Mouse (Mus musculus): Measurements from ENCODE around the gene Rptor.
A peak's percentile ranks its signal among the peaks of the same experiment; 100 is the strongest.

The Rptor gene

GRCm38 (mm10) chr11:119775076-119775760 lies 172.5 kb downstream of the Rptor start:
- no peak for DNase-seq (ENCODE audit: extremely low read depth, insufficient read length, low spot score)

GRCm38 (mm10) chr11:119777236-119777635 lies 174.5 kb downstream of the Rptor start:
- DNase-seq (ENCODE audit: extremely low read depth, insufficient read length, low spot score): peak; percentile 71

DNA sequence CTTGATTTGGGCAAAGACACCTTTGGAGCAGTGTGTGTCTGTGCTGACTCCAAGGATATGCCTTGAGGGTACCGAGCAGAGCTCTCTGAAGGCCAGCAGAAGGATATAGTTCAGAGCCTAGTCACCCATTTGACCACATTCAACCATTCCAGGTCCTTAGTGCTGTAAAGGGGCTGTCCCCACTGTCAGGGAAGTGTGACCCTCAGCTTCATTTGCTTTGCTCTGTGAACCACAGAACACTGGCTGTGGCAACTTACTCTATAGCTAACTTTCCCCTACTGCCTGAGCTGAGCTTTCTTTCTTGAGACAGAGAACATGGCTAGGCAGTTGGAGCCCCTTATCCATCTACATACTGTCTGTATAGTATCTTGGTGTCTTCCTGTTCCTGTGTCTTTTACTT lies 175.2 kb downstream of the Rptor start:
- no peak for DNase-seq (ENCODE audit: extremely low read depth, insufficient read length, low spot score)

DNA sequence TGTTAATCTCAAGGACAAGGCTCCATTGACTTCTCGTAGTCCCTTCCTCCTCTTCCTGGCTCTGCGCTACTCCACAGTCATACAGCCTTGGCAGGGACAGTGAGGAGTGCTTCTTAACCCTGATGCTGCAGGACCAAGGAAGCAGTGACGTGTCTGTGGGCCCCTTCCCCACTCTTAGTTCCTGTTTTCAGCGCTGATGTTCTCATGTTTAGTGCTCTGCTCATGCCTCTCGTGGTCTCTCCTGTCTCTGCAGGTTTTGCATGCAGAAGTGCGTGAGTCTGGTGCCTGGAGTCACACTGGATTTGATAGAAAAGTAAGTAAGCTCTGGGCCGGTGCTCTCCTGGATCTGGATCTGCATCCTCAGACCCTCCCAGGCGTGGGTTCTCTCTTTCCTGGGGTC lies 177.6 kb downstream of the Rptor start:
- no peak for DNase-seq (ENCODE audit: extremely low read depth, insufficient read length, low spot score)

- no peak for DNase-seq (ENCODE audit: extremely low read depth, insufficient read length, low spot score)
Measured at GRCm38 (mm10) chr11:119781165-119781564, 178.5 kb downstream of the Rptor start.

GRCm38 (mm10) chr11:119781726-119782125 lies 179.0 kb downstream of the Rptor start:
- DNase-seq (ENCODE audit: extremely low read depth, insufficient read length, low spot score): no peak

GRCm38 (mm10) chr11:119783653-119784052 lies 180.9 kb downstream of the Rptor start:
- DNase-seq (ENCODE audit: extremely low read depth, insufficient read length, low spot score): no peak

DNA sequence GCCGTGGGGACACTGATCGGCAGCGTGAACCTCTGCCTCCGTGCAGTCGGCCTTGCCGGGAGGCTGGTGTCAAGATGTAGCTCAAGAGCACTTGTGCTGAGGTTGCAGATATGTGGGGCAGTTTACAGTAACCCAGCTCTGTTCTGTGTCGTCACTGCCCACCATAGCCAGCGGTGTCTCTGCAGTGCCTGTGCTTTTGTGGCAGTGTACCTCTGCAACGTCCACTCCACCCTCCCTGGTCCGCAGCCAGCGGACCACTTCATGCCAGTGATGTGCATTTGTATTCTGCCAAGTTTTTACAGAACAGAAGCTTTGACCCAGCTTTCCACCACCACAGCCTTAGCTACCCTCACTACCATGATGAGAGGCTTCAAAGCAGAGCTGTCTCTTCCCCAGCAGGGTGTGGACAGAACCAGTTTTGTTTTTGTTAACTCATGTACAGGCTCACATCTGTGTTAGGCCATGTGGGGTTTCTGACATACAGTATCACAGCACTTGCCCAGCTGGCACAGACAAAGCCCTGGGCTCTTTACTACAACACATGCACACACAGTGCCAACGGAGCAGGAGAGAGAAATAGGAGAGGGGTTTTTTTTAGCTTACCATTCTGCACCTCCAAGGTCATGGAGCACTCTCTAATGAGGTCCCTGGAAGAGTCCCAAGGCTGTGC lies 182.1 kb downstream of the Rptor start:
- no peak for DNase-seq (ENCODE audit: extremely low read depth, insufficient read length, low spot score)

GRCm38 (mm10) chr11:119785661-119786384 lies 183.1 kb downstream of the Rptor start:
- DNase-seq (ENCODE audit: extremely low read depth, insufficient read length, low spot score): no peak

DNA sequence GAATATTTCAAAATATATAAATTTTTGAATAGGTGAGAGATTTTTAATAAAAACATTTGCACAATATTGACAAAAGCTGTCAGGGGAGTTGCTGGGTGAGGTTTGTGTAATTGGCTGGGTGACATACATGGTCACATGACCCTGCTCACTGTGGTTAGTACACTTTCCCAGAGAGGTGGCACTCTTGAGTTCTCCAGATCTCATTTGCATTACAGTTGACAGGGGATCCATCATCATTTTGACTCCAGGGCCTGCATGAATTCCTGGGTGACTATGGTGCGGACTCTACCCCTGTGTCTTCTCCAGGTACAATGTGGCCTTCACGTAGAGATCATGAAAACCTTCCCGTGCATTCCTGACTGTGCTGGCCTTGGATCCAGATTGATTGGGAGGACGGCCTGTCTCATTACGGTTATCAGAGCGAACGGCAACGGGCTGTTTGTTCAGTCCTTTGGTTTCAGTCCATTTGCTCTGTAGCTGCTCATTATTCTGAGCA lies 183.7 kb downstream of the Rptor start:
- DNase-seq (ENCODE audit: extremely low read depth, insufficient read length, low spot score): no peak

GRCm38 (mm10) chr11:119788488-119788887 lies 185.8 kb downstream of the Rptor start:
- DNase-seq (ENCODE audit: extremely low read depth, insufficient read length, low spot score): no peak

GRCm38 (mm10) chr11:119788919-119789713 lies 186.4 kb downstream of the Rptor start:
- no peak for DNase-seq (ENCODE audit: extremely low read depth, insufficient read length, low spot score)

GRCm38 (mm10) chr11:119791923-119792564 lies 189.3 kb downstream of the Rptor start:
- DNase-seq (ENCODE audit: extremely low read depth, insufficient read length, low spot score): no peak

- no peak for DNase-seq (ENCODE audit: extremely low read depth, insufficient read length, low spot score)
Measured at GRCm38 (mm10) chr11:119793378-119793777, 190.7 kb downstream of the Rptor start.

DNA sequence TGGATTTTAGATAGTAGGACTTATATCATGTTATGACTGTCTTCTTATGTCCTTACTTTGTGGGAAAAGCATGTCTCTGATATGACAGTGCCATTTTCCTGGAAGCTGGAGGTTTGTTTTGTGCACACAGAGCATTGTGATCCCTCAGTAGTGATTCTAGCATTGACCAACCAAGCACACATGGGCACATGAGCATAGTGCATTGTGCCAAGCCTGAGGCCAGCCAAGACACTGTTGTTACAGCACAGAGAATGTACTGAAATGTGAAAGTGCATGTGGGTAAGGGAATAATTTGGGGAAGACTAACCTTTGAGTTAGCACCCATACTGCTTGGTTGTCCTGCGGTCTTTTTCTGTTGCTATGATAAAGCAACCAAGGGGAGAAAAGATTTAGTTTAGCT lies 191.3 kb downstream of the Rptor start:
- DNase-seq (ENCODE audit: extremely low read depth, insufficient read length, low spot score): no peak

- peak; percentile 39 for DNase-seq (ENCODE audit: extremely low read depth, insufficient read length, low spot score)
Measured at GRCm38 (mm10) chr11:119794671-119795070, 192.0 kb downstream of the Rptor start.

GRCm38 (mm10) chr11:119796406-119796805 lies 193.7 kb downstream of the Rptor start:
- DNase-seq (ENCODE audit: extremely low read depth, insufficient read length, low spot score): peak; percentile 85

GRCm38 (mm10) chr11:119796846-119797245 lies 194.1 kb downstream of the Rptor start:
- no peak for DNase-seq (ENCODE audit: extremely low read depth, insufficient read length, low spot score)

DNA sequence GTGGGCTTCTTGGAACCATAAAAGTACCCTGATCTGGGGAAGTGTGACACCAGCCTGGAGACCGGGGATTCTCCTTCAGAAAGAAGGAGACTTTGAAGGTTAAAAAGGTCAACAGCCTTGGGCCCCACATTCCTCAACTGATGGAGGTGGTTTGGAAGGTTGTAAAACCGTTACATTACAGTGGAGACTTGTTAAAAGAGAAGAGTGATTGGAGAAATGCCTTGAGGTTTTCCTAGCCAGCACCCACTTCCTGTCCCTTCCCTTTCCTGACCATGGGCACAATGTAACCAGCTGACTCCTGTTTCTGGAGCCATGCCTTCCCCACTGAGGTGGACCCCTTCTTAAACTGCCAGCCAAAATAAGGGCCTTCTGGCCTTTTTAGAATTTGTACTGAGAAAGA lies 196.8 kb downstream of the Rptor start:
- peak; percentile 65 for DNase-seq (ENCODE audit: extremely low read depth, insufficient read length, low spot score)

- DNase-seq (ENCODE audit: extremely low read depth, insufficient read length, low spot score): no peak
Measured at GRCm38 (mm10) chr11:119801855-119802254, 199.2 kb downstream of the Rptor start.
